Mouse (Mus musculus) neural tube, embryonic 13.5 days (tissue): ENCODE measurements around the gene Txndc11. TPM values are rescaled to one million over a fixed set of nuclear protein-coding genes. Genes with fewer than 3 reads are reported as not detected.

Experiments used
- ATAC-seq: fragments of 200-750 bp; cut with Nextera tagmentation; 2 replicates; pipeline ENCODE4 v1.8.0; 2017; ENCODE audit warnings: low read depth, mild to moderate bottlenecking, moderate TSS enrichment, moderate library complexity
- H3K27ac ChIP-seq: fragments of 300-500 bp; sonication (generic); replicated peaks from 2 replicates; pipeline ENCODE4 v1.5.1; 2015; ENCODE audit warnings: moderate library complexity, mild to moderate bottlenecking, inconsistent platforms
- H3K27me3 ChIP-seq: fragments of 300-500 bp; sonication (generic); 2 replicates; pipeline ENCODE4 v1.6.1; 2015; ENCODE audit warnings: mild to moderate bottlenecking, inconsistent platforms
- H3K36me3 ChIP-seq: fragments of 300-500 bp; sonication (generic); 2 replicates; pipeline ENCODE4 v1.6.1; 2015; ENCODE audit warnings: mild to moderate bottlenecking, inconsistent platforms
- H3K4me1 ChIP-seq: fragments of 300-500 bp; sonication (generic); replicated peaks from 2 replicates; pipeline ENCODE4 v1.6.1; 2015; ENCODE audit warnings: inconsistent platforms
- H3K4me2 ChIP-seq: fragments of 300-500 bp; sonication (generic); 2 replicates; pipeline ENCODE4 v1.6.1; 2015; ENCODE audit warnings: inconsistent platforms, mild to moderate bottlenecking, moderate library complexity
- H3K4me3 ChIP-seq: fragments of 300-500 bp; sonication (generic); 2 replicates; pipeline ENCODE4 v1.5.1; 2015; ENCODE audit warnings: mild to moderate bottlenecking, inconsistent platforms
- H3K9ac ChIP-seq: fragments of 300-500 bp; sonication (generic); 2 replicates; pipeline ENCODE4 v1.6.1; 2015; ENCODE audit warnings: moderate library complexity, mild to moderate bottlenecking, inconsistent platforms
- H3K9me3 ChIP-seq: fragments of 300-500 bp; sonication (generic); 2 replicates; pipeline ENCODE4 v1.6.1; 2016; ENCODE audit warnings: inconsistent platforms
- WGBS: fragments of 180-500 bp; shearing (Covaris S2); methylation state at CpG from one replicate; pipeline ENCODE4 v1.1.7; 2015; 5-methylcytosine and 5-hydroxymethylcytosine counted together
- polyA plus RNA-seq: library from polyadenylated mRNA; unstranded; fragments of >200 nt; fragmentation: Nextera tagmentation; extraction: Ambion mirVana; gene quantifications from 2 replicates; pipeline ENCODE4 v1.2.1, GENCODE M21; 2015

Gene Txndc11
- polyA plus RNA-seq, 1 experiment from 2014 or later, result 29.6 TPM

DNA sequence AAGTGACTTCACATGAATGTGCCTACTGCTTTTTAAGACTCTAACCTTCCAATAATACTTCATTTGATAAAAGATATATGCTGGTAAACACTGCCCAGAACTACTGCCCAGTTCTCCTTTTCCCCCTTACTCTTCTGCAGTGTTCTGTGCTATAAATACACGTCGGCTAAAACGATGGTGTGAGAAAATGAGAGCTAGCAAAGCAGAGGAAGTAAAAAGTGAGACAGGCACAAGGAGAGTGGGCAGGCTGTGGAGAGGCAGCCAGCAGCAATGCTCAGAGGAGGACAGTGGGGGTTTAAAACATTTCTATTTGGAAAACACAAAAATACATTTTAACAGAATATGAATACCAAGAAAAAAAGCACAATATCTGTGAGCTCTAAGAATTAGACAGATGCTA is 41.9 kb downstream of the Txndc11 start:
- no peak overlapping the region for H3K27ac ChIP-seq
- no peak overlapping the region for H3K4me3 ChIP-seq
- no peak overlapping the region for H3K4me2 ChIP-seq
- no peak for ATAC-seq
- H3K36me3 ChIP-seq, result peaks cover 53% of the 10 kb centered on the region
- H3K4me1 ChIP-seq, result peaks cover 2% of the 10 kb centered on the region
- no peak overlapping the region for H3K9ac ChIP-seq
- no peaks in the 10 kb centered on the region for H3K27me3 ChIP-seq
- WGBS, result 90% methylated on average over 3 of the region's 3 CpGs
- no peaks in the 10 kb centered on the region for H3K9me3 ChIP-seq

DNA sequence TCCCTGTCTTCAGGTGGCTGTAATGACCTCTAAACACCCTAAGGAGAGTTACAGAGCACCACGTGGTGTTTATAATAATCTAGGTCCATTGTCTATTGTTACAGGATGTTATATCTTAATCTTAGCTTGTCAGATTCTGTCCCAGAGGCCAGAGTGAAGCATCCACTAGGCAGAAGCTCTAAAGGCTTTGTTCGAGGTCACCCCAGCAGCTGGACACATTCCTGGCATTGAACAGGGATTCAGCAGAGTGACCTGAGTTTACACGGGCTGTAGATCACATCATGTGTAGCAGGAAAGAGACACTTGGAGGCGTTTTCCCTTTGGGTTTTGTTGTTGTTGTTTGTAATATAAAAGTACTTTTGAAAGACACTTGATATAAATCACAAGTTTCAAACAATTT is 42.4 kb downstream of the Txndc11 start:
- no peak overlapping the region for H3K4me3 ChIP-seq
- H3K36me3 ChIP-seq, result peaks cover 58% of the 10 kb centered on the region
- no peak for ATAC-seq
- no peaks in the 10 kb centered on the region for H3K27me3 ChIP-seq
- no peak overlapping the region for H3K4me2 ChIP-seq
- 72% methylated on average over 4 of the region's 4 CpGs for WGBS
- peaks cover 7% of the 10 kb centered on the region for H3K4me1 ChIP-seq
- no peak overlapping the region for H3K9ac ChIP-seq
- H3K9me3 ChIP-seq, result no peaks in the 10 kb centered on the region
- no peak overlapping the region for H3K27ac ChIP-seq

DNA sequence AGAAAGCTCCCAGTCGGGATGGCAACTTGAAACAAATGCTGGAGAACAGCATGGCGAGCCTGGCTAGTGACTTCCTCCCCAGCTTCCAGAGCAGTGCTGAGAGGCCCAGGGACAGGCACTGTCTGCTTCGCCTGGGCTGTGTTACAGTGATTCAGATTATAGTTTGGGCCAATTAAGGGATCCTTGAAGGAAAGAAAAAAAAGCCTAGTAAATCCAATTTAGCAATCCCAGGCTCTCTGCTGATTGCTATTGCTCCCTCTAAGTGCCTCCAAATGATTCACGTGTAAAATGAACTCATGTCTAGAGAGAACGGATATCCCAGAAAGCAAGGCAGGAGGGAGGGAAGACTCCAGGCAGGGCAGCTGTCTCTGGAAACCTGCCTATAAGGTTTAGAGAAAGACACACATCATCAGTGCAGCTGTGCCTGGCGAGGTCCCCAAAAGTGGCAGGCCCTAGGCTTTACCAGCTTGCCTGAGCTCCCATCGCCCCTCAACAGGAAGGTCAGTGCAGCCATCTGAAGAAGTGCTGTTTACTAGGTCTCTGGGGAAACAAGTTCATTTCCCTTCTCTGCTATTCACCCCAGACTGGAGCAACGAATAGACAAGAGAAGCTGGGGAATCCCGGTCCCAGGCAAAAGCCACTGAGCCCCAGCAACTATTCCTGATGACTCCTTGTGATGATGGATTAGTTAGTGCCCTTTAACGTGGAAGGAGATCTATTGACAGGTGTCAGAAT is 43.4 kb downstream of the Txndc11 start:
- Histone ChIP-seq H3K27ac (no peak overlapping the region; the same call in 1 of the 2 replicates), H3K4me2 (no peak overlapping the region), H3K4me3 (no peak overlapping the region), H3K27me3 (no peaks in the 10 kb centered on the region), H3K4me1 (peaks cover 11% of the 10 kb centered on the region; the same call in 1 of the 2 replicates), H3K36me3 (peaks cover 69% of the 10 kb centered on the region), H3K9ac (no peak overlapping the region), H3K9me3 (no peaks in the 10 kb centered on the region)
- 85% methylated on average over 10 of the region's 10 CpGs for WGBS
- ATAC-seq, result no peak

DNA sequence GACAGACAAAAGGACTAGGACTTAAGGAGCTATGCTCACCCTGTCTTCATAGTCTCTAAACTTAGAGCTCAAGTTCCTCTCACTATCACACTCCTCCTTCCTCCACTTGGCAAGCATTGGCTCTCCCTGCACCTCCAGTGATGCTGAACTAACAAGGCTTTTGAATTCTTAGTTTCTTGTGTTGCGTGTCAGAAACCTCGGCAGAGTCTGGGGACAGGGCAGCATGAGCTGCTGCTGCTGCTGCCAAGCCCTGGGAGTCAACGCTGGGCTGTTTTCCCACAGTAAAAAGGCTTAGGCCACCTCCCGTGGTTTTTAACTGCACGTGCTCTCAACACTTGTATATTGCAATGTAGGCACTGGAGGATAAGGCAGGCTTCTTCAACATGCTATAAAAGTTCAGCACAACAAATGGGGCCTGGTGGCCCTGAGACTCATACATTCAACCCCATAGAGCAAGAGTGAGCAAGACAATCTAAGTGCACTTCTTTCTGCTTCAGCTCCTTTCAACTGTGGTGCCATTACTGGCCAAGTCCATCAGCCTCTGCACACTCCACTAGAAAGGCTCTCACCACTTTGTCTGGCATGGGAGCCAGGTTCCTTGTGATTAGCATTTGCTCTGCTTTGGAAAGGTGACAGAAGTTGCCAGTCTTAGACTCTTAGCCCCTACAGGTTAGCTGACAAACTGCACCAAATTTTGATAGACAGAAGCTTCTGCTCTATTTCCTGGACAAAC is 47.4 kb downstream of the Txndc11 start:
- peak; percentile 71 for ATAC-seq

DNA sequence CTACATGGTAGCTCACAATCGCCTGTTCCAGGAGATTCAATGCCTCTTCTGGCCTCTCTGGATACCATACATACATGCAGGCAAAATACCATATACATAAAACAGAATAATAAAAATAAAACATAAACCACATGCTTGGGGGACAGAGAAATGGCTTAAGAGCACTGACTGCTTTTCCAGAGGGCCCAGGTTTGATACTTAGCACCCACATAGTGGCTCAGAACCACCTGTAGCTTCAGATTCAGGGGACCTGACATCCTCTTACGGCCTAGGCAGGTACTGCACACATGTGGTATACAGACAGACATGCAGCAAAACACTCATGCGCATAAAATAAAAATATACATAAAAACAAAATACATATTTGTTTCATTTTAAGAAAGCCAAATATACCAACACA is 48.2 kb downstream of the Txndc11 start:
- no peak for ATAC-seq
- no peaks in the 10 kb centered on the region for H3K27me3 ChIP-seq
- H3K4me2 ChIP-seq, result no peak overlapping the region
- H3K36me3 ChIP-seq, result peaks cover 83% of the 10 kb centered on the region
- H3K9me3 ChIP-seq, result no peaks in the 10 kb centered on the region
- no peak overlapping the region for H3K4me3 ChIP-seq
- no peak overlapping the region for H3K27ac ChIP-seq
- H3K9ac ChIP-seq, result no peak overlapping the region
- WGBS, result 94% methylated on average over 3 of the region's 3 CpGs
- peaks cover 11% of the 10 kb centered on the region; the same call in 1 of the 2 replicates for H3K4me1 ChIP-seq

More for the DNA sequence above, 47.4 kb downstream of the Txndc11 start:
- no peaks in the 10 kb centered on the region for H3K9me3 ChIP-seq
- H3K36me3 ChIP-seq, result peaks cover 85% of the 10 kb centered on the region
- peak overlapping the region; percentile 74 for H3K27ac ChIP-seq
- H3K4me1 ChIP-seq, result peaks cover 11% of the 10 kb centered on the region; the same call in 1 of the 2 replicates
- WGBS, result 35% methylated on average over 5 of the region's 5 CpGs
- no peak overlapping the region for H3K4me3 ChIP-seq
- 0 out of 2 replicates have a peak overlapping the region, but pooled peaks have one; percentile 13 for H3K9ac ChIP-seq
- H3K27me3 ChIP-seq, result no peaks in the 10 kb centered on the region
- no peak overlapping the region for H3K4me2 ChIP-seq

DNA sequence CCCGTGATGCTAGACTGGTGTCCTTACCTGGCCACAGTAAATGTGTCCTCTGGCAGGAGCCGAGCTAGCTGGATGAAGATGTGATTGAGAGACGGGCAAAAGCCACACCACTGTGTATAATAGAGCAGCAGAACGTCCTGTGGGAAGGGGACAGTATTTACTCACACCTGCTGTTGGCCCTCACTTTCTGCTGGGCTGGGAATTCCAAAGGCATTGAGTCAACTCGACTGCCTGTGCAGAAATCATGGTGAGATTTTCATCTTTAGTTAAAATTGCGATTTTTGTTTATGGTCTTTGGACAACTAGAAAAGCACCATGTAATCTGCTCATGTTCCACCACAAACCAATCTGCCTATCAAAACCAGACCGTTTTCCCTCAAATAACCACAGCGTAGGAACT is 50.3 kb downstream of the Txndc11 start:
- H3K27me3 ChIP-seq, result no peaks in the 10 kb centered on the region
- 92% methylated on average over 8 of the region's 8 CpGs for WGBS
- H3K36me3 ChIP-seq, result peaks cover 81% of the 10 kb centered on the region
- H3K4me1 ChIP-seq, result peaks cover 11% of the 10 kb centered on the region; the same call in 1 of the 2 replicates
- no peaks in the 10 kb centered on the region for H3K9me3 ChIP-seq
- no peak overlapping the region for H3K27ac ChIP-seq
- no peak overlapping the region for H3K4me3 ChIP-seq
- no peak for ATAC-seq
- H3K9ac ChIP-seq, result no peak overlapping the region
- no peak overlapping the region for H3K4me2 ChIP-seq

DNA sequence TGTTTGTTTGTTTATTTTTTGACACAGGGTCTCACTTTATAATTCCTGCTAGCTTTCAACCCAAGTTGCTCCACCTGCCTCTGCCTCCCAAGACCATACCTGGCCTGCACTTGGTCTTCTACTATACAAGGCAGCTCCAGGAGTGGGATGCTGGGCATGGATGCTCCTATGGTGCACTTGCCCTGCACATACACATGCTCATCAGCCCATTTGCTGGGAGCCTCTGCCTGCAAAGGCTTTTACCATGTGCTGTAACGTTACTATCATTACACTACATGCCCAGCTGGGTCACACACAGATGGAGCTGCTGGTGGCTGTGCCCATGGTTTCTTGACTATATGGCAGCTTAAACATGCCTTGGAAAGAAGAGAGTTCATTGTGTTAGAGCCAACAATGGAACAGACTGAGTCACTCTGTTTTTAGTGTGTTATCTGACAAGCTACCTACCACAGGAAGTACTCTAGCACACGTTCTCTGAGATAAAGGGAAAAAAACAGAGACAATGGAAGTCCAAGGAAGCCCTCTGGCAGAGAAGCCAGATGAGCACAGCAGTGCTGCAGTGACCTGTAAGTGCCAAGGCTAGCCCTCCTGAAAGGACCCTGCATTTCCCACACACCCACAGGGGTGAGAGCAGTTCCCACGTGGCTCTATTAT is 56.1 kb downstream of the Txndc11 start:
- no peak overlapping the region for H3K4me3 ChIP-seq
- no peaks in the 10 kb centered on the region for H3K9me3 ChIP-seq
- peaks cover 25% of the 10 kb centered on the region for H3K4me1 ChIP-seq
- H3K36me3 ChIP-seq, result peaks cover 85% of the 10 kb centered on the region
- 72% methylated on average over 3 of the region's 3 CpGs for WGBS
- H3K27ac ChIP-seq, result no peak overlapping the region
- H3K4me2 ChIP-seq, result no peak overlapping the region
- ATAC-seq, result no peak
- no peak overlapping the region for H3K9ac ChIP-seq
- H3K27me3 ChIP-seq, result no peaks in the 10 kb centered on the region

DNA sequence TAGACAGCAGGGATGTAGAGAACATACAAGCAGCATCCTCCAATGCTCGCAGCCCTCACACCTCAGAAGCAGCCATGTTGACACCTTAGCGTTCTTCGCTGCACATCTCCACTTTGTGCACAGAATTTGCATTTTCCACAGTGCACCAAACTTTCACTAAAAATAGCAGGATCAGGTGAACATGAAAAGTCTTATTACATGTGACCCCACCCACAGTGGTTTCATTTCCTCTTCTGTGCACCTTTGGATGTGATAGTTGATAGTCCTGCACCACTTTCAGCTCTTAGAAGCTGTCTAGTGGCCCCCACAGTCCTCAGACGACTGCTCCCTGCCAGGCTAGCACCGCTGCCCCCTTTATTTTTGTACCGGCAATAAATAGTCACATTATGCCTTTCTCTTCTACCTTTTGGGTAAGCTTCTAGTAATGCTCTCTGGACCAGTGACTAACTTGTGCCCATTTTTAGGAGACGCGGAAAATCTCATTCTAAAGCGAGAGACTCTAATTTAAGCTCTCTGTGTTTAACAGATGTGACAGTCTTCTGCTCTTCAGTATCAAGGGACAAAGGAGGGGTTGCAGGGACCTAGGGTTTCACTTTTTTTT is 56.7 kb downstream of the Txndc11 start:
- peaks cover 85% of the 10 kb centered on the region for H3K36me3 ChIP-seq
- H3K4me2 ChIP-seq, result no peak overlapping the region
- no peaks in the 10 kb centered on the region for H3K27me3 ChIP-seq
- no peak for ATAC-seq
- H3K4me3 ChIP-seq, result no peak overlapping the region
- H3K9ac ChIP-seq, result no peak overlapping the region
- H3K9me3 ChIP-seq, result no peaks in the 10 kb centered on the region
- H3K4me1 ChIP-seq, result peaks cover 32% of the 10 kb centered on the region
- no peak overlapping the region for H3K27ac ChIP-seq
- WGBS, result 86% methylated on average over 9 of the region's 9 CpGs

DNA sequence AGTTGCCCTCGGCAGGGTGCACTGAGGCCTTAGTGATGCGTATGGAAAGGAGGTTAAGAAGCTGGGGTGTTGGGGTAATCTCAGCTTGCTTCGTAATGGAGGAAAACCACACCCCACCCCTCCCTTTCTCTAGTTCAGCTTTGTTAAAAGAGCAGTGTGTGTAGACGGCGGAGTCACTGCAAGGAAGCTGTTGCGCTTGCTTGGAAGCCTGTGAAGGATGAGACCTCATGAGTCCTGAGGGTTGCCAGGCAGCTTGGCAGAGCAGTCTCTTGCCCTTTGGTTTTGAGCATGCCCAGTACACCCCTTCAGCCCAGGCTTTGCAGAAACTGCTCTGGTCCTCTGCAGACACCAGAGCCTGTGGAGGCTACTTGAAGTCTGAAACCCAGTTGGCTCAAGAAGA is 61.4 kb downstream of the Txndc11 start:
- Histone ChIP-seq H3K4me3 (no peak overlapping the region), H3K27ac (peak overlapping the region; percentile 68), H3K36me3 (peaks cover 61% of the 10 kb centered on the region), H3K9me3 (no peaks in the 10 kb centered on the region), H3K9ac (no peak overlapping the region), H3K4me2 (no peak overlapping the region), H3K4me1 (peaks cover 73% of the 10 kb centered on the region), H3K27me3 (no peaks in the 10 kb centered on the region)
- ATAC-seq, result no peak
- WGBS, result 71% methylated on average over 6 of the region's 6 CpGs

DNA sequence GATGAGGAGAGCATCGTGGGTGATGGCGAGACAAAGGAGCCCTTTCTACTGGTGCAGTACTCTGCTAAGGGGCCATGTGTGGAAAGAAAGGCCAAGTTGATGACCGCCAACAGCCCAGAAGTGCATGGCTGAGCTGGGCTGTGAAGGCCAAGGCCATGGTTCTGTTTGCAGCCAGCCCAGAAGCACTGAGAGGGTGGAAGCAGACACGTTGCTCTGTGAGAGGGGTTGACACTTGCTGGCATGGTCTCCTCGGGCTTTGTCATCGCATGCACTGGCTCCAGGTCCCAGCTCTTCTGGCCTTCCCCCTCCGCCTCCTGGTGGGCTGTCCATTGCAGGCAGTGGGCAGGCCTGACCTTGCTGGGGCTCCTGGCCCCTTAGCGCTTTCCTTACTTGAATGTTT is 62.0 kb downstream of the Txndc11 start:
- no peak overlapping the region for H3K9ac ChIP-seq
- 83% methylated on average over 8 of the region's 8 CpGs for WGBS
- H3K4me2 ChIP-seq, result no peak overlapping the region
- H3K27ac ChIP-seq, result no peak overlapping the region
- no peak for ATAC-seq
- peaks cover 79% of the 10 kb centered on the region for H3K4me1 ChIP-seq
- no peaks in the 10 kb centered on the region for H3K27me3 ChIP-seq
- no peak overlapping the region for H3K4me3 ChIP-seq
- peaks cover 58% of the 10 kb centered on the region for H3K36me3 ChIP-seq
- no peaks in the 10 kb centered on the region for H3K9me3 ChIP-seq

DNA sequence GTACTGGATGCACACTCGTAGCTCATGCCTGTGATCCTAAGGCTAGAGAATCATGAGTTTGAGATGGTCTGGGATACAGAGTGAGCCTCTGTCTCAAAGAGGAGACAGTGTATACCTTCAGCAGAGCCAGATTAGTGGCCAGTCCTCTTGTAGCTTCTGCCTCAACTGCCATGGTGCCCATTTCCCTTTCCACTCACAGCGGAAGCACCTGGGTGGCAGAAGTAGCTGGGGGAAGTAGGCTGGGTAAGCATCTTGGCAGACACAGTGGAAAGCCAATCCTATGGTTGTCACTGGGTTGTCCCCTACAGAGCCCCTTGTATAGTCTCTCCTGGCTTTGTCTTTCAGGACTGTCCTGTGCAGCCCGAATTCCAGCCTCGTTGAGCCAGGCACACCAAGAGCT is 62.6 kb downstream of the Txndc11 start:
- 90% methylated on average over 4 of the region's 4 CpGs for WGBS
- no peaks in the 10 kb centered on the region for H3K27me3 ChIP-seq
- no peaks in the 10 kb centered on the region for H3K9me3 ChIP-seq
- H3K4me1 ChIP-seq, result peaks cover 84% of the 10 kb centered on the region
- no peak overlapping the region for H3K4me2 ChIP-seq
- H3K9ac ChIP-seq, result 0 out of 2 replicates have a peak overlapping the region, but pooled peaks have one; percentile 12
- H3K36me3 ChIP-seq, result peaks cover 57% of the 10 kb centered on the region
- H3K27ac ChIP-seq, result no peak overlapping the region
- ATAC-seq, result no peak
- H3K4me3 ChIP-seq, result no peak overlapping the region

DNA sequence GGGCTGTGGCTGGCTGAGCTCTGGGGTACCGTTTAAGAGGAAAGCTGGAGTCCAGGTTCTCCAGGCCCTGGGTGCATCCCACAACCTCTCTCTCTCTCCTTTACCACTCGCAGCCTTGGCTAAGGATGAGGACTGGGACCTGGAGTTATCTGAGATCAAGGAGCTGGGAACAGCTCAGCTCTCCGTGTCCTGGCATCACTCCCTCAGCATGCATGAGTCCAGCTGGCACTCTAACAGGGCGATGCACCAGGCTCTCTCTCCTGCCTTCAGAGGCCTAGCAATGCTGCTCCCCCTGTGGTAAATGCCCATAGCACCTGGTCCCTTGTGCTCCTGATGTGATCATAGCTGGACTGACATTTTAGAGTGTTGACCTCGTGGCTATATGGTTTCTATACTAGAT is 63.3 kb downstream of the Txndc11 start:
- Histone ChIP-seq H3K27ac (0 out of 2 replicates have a peak overlapping the region, but pooled peaks have one; percentile 28), H3K27me3 (no peaks in the 10 kb centered on the region), H3K4me3 (no peak overlapping the region), H3K4me1 (peaks cover 84% of the 10 kb centered on the region), H3K4me2 (no peak overlapping the region), H3K9ac (no peak overlapping the region), H3K36me3 (peaks cover 50% of the 10 kb centered on the region), H3K9me3 (no peaks in the 10 kb centered on the region)
- ATAC-seq, result no peak
- WGBS, result 86% methylated on average over 5 of the region's 5 CpGs
